Mouse (Mus musculus) cerebellum, adult (tissue): Measurements from ENCODE around the gene Hs3st3b1.

ENCODE experiments used
- ATAC-seq: cut with Nextera tagmentation; 2 replicates; pipeline ENCODE4 v1.9.2; 2017; ENCODE audit warnings: mild to moderate bottlenecking, moderate library complexity, mixed read lengths; ENCODE audit not compliant: insufficient number of reproducible peaks, low FRiP score, low TSS enrichment

The Hs3st3b1 gene

DNA sequence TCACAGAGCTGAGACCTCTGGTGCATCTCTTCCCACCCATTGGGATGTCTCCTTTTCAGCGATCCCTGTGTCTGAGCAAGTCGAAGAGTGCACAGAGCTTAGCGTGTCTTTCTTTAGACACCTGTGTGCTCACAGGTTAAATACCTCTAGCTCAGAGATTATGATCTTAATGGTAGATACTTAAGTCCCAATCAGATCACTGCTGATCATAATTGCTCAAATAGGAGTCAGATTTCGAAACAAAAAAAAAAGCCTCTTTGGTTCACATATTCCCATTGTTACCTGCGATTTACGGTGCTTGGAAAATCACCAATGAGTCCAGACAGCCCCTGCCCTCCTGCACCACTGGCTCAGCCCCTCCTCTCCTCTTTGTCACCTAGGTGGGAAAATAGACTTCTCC, 28.5 kb downstream of the Hs3st3b1 start:
- ATAC-seq = no peak

DNA sequence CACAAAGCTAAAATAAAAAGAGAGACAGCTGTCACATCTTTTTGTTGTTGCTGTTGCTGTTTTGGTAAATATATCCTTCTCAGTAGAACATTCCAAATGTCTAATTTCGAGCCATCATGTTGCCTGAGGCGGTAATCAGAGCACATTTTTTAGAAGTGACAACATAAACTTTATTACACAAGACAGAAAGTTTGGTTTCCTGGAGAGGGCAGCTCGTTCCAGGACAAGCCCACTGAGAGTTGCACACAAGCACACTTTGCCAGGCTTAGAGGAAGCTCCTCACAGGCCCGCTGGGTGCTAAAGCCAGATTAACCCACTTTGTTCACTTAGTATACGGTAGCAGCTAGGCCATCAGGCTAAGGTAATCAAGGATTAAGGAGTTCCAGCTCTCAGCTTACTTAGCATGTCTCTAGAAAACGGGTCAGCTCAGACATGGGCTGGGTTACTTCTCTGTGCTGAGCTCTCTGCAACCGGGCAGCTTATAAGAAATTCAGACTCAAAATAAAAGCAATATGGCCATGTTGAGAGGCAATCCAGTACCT, 30.5 kb downstream of the Hs3st3b1 start:
- no peak for ATAC-seq

DNA sequence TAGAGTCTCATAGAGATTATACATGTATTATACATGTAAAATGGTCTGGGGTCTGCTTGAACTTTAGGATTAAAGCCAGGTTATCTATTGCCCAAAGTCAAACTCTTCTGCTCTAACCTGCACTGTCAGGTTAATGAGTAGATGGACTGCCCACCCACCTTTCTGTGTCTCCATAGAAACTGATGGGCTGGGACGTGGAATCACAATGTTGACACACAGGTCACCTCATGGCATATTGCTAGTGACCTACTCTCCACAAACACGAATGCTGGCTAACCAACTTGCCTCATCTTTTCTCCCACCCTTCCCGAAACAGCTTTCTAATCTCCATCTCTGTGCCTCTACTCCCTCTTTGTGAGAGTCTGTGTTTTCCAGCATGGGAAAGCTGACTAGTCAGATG, 38.7 kb downstream of the Hs3st3b1 start:
- no peak for ATAC-seq

DNA sequence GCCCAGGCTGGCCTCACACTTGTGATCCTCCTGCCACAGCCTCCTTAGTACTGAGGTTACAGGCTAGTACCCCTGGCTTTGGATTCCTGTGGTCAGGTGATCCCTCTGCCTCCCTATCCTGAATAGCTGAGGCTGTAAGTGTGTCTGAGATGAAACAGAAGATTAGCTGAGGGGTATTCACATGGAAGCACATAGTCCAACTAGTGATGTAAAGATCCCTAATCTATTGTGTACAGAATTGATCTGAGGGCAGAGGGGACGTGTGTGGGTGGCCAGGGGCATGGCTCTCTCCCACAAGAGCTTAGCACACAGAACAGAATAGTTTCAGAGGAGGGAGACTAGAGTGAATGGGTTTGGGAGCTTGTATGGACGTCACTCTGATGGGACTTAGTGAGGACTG, 41.8 kb downstream of the Hs3st3b1 start:
- no peak for ATAC-seq

DNA sequence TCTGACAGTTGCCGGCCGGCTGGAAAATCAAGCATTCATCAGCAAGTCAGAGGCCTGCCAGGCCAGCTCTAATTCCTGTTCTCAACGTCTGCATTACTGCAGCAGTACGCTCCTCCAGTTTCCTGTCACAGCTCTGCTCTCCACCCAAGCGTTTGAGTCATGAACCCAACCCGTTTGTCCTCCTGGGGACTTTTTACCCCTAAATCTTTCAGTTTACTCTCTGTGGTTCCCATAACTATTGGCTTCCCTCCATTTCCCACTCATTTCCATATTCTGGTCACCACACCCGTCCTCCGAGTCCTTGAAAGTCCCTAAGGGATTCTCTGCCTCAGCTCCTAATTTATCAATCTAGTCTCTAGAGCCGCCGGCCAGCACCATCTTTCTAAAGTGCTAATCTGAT, 42.8 kb downstream of the Hs3st3b1 start:
- no peak for ATAC-seq

DNA sequence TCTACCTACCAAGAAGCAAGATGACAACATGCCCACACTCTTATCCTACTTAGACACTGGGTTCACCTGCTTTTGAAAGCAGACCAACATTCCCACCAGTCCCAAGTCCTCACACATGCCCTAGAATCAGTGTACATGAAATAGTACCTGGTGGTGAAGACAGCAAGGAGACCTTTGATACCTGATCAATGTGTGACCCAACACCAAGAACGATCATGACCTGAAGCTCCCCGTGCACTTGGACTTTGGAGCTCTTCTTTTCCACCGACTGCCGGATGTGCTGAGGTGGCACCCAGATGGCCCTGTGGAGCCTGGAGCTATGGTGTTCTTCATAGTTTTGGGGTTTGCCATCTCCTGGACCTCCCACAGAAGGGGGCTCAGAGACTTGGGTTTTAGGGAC, 43.5 kb downstream of the Hs3st3b1 start:
- ATAC-seq = no peak

DNA sequence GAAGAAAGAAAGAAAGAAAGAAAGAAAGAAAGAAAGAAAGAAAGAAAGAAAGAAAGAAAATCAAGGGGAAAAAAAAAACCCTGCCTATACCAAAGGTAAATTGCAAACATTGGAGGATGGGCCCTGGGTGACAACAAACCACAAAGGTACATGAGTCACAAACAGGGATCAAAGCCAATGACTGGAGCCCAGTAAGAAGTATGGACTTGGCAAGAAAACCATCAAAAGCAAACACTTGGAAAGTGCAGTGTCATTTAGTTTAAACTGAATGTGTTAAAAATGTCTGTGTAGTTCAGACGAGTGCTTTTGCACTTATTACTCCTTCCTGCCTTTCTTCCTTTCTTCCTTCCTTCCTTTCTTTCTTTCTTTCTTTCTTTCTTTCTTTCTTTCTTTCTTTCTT, 59.3 kb downstream of the Hs3st3b1 start:
- no peak for ATAC-seq

DNA sequence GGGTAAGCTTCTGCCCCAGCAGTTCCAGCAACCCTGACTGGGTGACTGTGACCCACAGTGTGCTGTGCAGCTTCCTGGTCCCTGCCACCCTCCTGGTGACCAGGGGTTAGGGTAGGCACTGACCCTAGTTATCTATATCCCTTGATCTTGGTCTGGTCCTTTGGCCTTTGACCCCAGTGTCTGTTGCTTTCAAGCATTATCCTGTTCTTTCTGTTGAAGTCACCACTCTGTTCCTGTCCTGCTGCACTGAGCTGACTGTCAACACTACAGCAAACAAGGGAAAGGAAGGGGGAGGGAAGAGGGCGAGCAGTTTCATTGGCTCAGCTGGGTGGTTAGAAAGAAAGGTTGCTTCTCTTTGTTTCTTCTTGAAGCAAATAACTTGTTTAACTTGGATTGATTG, 60.1 kb downstream of the Hs3st3b1 start:
- no peak for ATAC-seq

DNA sequence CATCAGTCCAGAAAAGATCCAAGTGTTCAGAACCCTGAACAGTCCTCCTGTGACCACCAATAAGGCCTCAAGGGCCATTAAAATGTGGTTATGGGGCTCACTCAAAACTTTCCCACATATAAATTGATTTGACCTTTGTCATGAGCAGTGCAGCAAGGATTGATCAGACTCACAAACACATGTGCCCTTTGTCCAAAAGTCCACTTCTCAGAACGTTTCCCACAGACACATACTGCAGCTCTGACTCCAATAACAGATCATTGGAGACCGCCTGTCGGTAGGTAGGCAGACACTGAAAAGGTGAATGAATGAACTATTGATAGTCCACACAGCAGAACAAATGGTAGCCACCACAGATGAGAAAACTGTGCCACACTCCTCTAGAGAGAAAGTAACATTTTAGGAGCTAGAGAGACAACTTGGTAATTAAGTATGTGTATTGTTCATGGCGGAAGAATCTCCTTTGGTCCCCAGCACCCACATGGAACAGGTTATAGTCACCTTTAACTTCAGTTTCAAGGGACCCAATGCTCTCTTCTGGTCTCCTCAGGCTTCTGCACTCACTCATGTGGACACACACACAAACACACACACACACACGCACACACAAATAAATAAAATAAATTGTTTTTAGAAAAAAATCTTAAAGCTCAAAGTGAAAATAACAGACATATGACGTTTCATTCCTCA, 70.9 kb downstream of the Hs3st3b1 start:
- ATAC-seq = no peak

DNA sequence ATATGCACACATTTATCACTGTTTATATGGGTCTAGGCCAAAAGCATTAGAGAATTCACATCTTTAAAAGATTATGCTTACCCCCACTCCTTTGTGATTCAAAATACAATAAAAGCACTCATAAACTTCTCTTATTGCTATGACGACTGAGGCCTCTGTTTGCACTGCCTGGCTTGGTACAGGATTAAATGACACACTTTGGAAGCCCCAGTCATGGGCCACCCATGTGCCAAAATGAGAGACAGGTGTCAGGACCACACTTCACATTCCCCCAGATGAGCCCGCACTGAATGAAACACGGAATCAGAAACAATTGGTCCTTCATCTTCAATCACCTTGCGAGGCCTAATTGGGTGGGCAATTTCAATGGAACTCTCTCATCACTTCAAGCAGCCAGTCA, 71.8 kb downstream of the Hs3st3b1 start:
- ATAC-seq = no peak

DNA sequence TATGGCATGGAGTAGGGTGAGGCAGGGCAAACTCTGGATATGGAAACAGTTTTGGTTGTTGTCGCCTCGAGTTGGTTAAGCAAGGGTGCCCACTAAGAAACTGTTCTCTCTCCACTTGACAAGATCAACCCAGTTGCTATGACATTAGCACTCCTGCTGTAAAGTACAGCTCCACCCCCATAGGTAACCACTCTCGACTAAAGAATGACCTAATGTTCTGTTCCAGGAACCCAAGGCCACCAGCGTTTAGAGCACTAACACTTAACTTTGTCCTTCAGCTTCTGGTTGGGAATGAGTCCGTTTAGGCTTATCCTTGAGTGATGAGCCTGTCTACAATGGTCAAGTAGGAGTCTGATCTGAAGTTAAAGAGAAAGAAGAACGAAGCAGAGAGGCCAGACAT, 76.7 kb downstream of the Hs3st3b1 start:
- ATAC-seq = no peak

DNA sequence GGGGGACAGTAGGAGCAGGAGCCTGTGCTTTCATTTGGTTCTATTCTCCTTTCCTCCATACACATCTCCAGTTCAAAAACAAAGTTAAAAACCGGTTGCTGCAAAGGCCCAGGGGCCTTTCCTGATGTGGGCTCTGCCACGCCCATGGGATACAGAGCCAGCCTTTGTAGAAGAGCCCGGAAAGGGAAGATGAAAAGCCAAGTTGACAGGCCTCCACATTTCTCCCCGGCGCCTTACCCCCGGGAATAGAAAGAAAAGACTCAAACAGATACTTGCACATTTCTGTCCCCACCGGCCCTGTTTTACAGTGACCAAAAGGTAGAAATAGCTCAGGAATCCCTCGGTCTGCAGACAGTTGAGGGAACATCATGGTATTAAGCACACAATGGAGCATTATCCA, 77.4 kb downstream of the Hs3st3b1 start:
- ATAC-seq = no peak

DNA sequence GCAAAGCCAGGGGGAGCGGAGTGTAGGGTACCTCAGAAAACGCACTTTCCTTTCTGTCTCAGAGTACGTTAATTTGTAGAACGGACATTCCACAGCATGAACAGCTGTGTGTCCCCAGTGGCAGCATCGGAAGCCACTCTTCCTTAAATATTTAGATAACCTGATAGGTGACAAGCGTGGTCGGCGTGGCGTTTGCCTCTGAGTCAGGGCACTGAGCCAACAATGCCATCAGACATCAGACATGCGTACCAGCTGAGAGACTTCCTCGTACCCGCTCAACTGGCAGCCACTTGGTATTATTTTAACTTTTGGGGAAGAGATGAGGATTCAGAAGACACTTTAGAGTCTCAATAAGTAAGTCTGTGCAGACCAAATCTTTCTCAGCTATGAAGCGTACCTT, 84.6 kb downstream of the Hs3st3b1 start:
- no peak for ATAC-seq
